Mouse (Mus musculus) lung, adult 2 months (tissue): ENCODE data around the gene Acly.

Experiments used
- CTCF ChIP-seq: fragments of 200-500 bp; IDR thresholded peaks from 2 replicates; pipeline ENCODE4 v1.5.1; 2011; ENCODE audit warnings: mild to moderate bottlenecking, low read length, control low read depth; ENCODE audit not compliant: insufficient read depth
- POLR2A ChIP-seq: fragments of 200-500 bp; IDR thresholded peaks from 2 replicates; pipeline ENCODE4 v1.6.1; 2011; ENCODE audit warnings: low read depth, mild to moderate bottlenecking, control low read depth, low read length, borderline replicate concordance; ENCODE audit errors: extremely low read depth

GRCm38 (mm10) chr11:100465229-100465792, 62.5 kb downstream of the Acly start:
- TF ChIP-seq POLR2A (no peak), CTCF (no peak)
